Mouse (Mus musculus) neural tube, embryonic 14.5 days (tissue): ENCODE results near the gene Arfip1. TPM values are rescaled to one million over a fixed set of nuclear protein-coding genes. Genes with fewer than 3 reads are reported as not detected.

ENCODE experiments used
- ATAC-seq: fragments of 200-750 bp; cut with Nextera tagmentation; 2 replicates; pipeline ENCODE4 v1.8.0; 2017; ENCODE audit warnings: low read depth, mild to moderate bottlenecking, moderate TSS enrichment, moderate library complexity
- H3K27ac ChIP-seq: fragments of 300-500 bp; sonication (generic); 2 replicates; pipeline ENCODE4 v1.5.1; 2014; ENCODE audit warnings: low read depth, mild to moderate bottlenecking, control low read depth, low read length, moderate library complexity, mixed read lengths
- H3K27me3 ChIP-seq: fragments of 300-500 bp; sonication (generic); 2 replicates; pipeline ENCODE4 v1.6.1; 2014; ENCODE audit warnings: low read length; ENCODE audit not compliant: control insufficient read depth, insufficient read depth
- H3K36me3 ChIP-seq: fragments of 300-500 bp; sonication (generic); 2 replicates; pipeline ENCODE4 v1.6.1; 2014; ENCODE audit warnings: low read length, mixed read lengths; ENCODE audit not compliant: control insufficient read depth, insufficient read depth
- H3K4me1 ChIP-seq: fragments of 300-500 bp; sonication (generic); 2 replicates; pipeline ENCODE4 v1.6.1; 2014; ENCODE audit warnings: low read length; ENCODE audit not compliant: control insufficient read depth, insufficient read depth
- H3K4me2 ChIP-seq: fragments of 300-500 bp; sonication (generic); 2 replicates; pipeline ENCODE4 v1.6.1; 2014; ENCODE audit warnings: mild to moderate bottlenecking, low read depth, low read length, control low read depth
- H3K4me3 ChIP-seq: fragments of 300-500 bp; sonication (generic); 2 replicates; pipeline ENCODE4 v1.5.1; 2014; ENCODE audit warnings: low read depth, low read length, control low read depth, mixed read lengths
- H3K9ac ChIP-seq: fragments of 300-500 bp; sonication (generic); replicated peaks from 2 replicates; pipeline ENCODE4 v1.6.1; 2014; ENCODE audit warnings: low read depth, mild to moderate bottlenecking, control low read depth, low read length, mixed read lengths
- H3K9me3 ChIP-seq: fragments of 300-500 bp; sonication (generic); 2 replicates; pipeline ENCODE4 v1.6.1; 2016; ENCODE audit warnings: low read length; ENCODE audit not compliant: control insufficient read depth
- WGBS: fragments of 180-500 bp; shearing (Covaris S2); extraction: QIAGEN DNeasy Blood & Tissue Kit; methylation state at CpG from one replicate; pipeline ENCODE4 v1.1.7; 2014; 5-methylcytosine and 5-hydroxymethylcytosine counted together
- polyA plus RNA-seq: library from polyadenylated mRNA; unstranded; fragments of >200 nt; fragmentation: Nextera tagmentation; extraction: Ambion mirVana; gene quantifications from 2 replicates; pipeline ENCODE4 v1.2.1, GENCODE M21; 2014

Arfip1 gene
- polyA plus RNA-seq, 1 experiment from 2014 or later = 22.1 TPM

GRCm38 (mm10) chr3:84603212-84603611 is 20.8 kb upstream of the Arfip1 start:
- Histone ChIP-seq H3K4me3 (no peak overlapping the region), H3K4me2 (no peak overlapping the region), H3K9me3 (no peaks in the 10 kb centered on the region), H3K9ac (no peak overlapping the region), H3K4me1 (no peaks in the 10 kb centered on the region), H3K27me3 (no peaks in the 10 kb centered on the region), H3K27ac (no peak overlapping the region), H3K36me3 (no peaks in the 10 kb centered on the region)
- ATAC-seq = no peak
- 79% methylated on average over 9 of the region's 9 CpGs for WGBS

GRCm38 (mm10) chr3:84602759-84603158 is 20.3 kb upstream of the Arfip1 start:
- 96% methylated on average over 2 of the region's 2 CpGs for WGBS

GRCm38 (mm10) chr3:84601870-84602495 is 19.6 kb upstream of the Arfip1 start:
- Histone ChIP-seq H3K4me3 (no peak overlapping the region), H3K27ac (no peak overlapping the region), H3K36me3 (no peaks in the 10 kb centered on the region), H3K9me3 (no peaks in the 10 kb centered on the region), H3K27me3 (no peaks in the 10 kb centered on the region), H3K4me2 (no peak overlapping the region), H3K4me1 (no peaks in the 10 kb centered on the region), H3K9ac (no peak overlapping the region)
- WGBS = 89% methylated on average over 9 of the region's 9 CpGs
- ATAC-seq = no peak

More at GRCm38 (mm10) chr3:84602759-84603158, 20.3 kb upstream of the Arfip1 start:
- Histone ChIP-seq H3K27me3 (no peaks in the 10 kb centered on the region), H3K9ac (no peak overlapping the region), H3K36me3 (no peaks in the 10 kb centered on the region), H3K27ac (no peak overlapping the region), H3K4me1 (no peaks in the 10 kb centered on the region), H3K4me3 (no peak overlapping the region), H3K9me3 (no peaks in the 10 kb centered on the region), H3K4me2 (no peak overlapping the region)
- ATAC-seq = no peak

- WGBS = 91% methylated on average over 6 of the region's 6 CpGs
- no peak for ATAC-seq
These were observed 16.3 kb upstream of the Arfip1 start for GRCm38 (mm10) chr3:84598756-84599155.

GRCm38 (mm10) chr3:84597996-84598734 is 15.7 kb upstream of the Arfip1 start:
- Histone ChIP-seq H3K27ac (no peak overlapping the region), H3K27me3 (no peaks in the 10 kb centered on the region), H3K36me3 (no peaks in the 10 kb centered on the region), H3K9me3 (no peaks in the 10 kb centered on the region), H3K4me2 (no peak overlapping the region), H3K4me3 (no peak overlapping the region), H3K9ac (no peak overlapping the region), H3K4me1 (no peaks in the 10 kb centered on the region)
- 88% methylated on average over 6 of the region's 6 CpGs for WGBS
- ATAC-seq = no peak

More at GRCm38 (mm10) chr3:84598756-84599155, 16.3 kb upstream of the Arfip1 start:
- no peaks in the 10 kb centered on the region for H3K27me3 ChIP-seq
- H3K36me3 ChIP-seq = no peaks in the 10 kb centered on the region
- no peaks in the 10 kb centered on the region for H3K4me1 ChIP-seq
- H3K27ac ChIP-seq = no peak overlapping the region
- no peak overlapping the region for H3K9ac ChIP-seq
- no peak overlapping the region for H3K4me2 ChIP-seq
- no peaks in the 10 kb centered on the region for H3K9me3 ChIP-seq
- H3K4me3 ChIP-seq = no peak overlapping the region

- Histone ChIP-seq H3K36me3 (no peaks in the 10 kb centered on the region), H3K9me3 (no peaks in the 10 kb centered on the region), H3K9ac (no peak overlapping the region), H3K4me2 (peak overlapping the region; percentile 33; the same call in 1 of the 2 replicates), H3K4me3 (no peak overlapping the region), H3K27ac (no peak overlapping the region), H3K27me3 (no peaks in the 10 kb centered on the region), H3K4me1 (no peaks in the 10 kb centered on the region)
- ATAC-seq = no peak
- whole genome bisulfite sequencing = 40% methylated on average over 5 of the region's 5 CpGs
These were observed 13.3 kb upstream of the Arfip1 start for GRCm38 (mm10) chr3:84595677-84596234.

- no peak overlapping the region for H3K27ac ChIP-seq
- WGBS = 10% methylated on average over 23 of the region's 23 CpGs
- H3K4me3 ChIP-seq = no peak overlapping the region
- H3K4me1 ChIP-seq = no peaks in the 10 kb centered on the region
- no peaks in the 10 kb centered on the region for H3K36me3 ChIP-seq
- no peaks in the 10 kb centered on the region for H3K27me3 ChIP-seq
- no peak overlapping the region for H3K9ac ChIP-seq
- H3K4me2 ChIP-seq = peak overlapping the region; percentile 33
- no peak for ATAC-seq
- no peaks in the 10 kb centered on the region for H3K9me3 ChIP-seq
These were observed 12.7 kb upstream of the Arfip1 start for GRCm38 (mm10) chr3:84594894-84595676.

GRCm38 (mm10) chr3:84593274-84593673 is 10.8 kb upstream of the Arfip1 start, which contains the start of gene Tigd4:
Gene Tigd4 (plus strand): TSS chr3:84593574.
- no peak for ATAC-seq
- Histone ChIP-seq H3K4me1 (no peaks in the 10 kb centered on the region), H3K4me2 (no peak within 1 kb of the TSS), H3K9me3 (no peaks in the 10 kb centered on the region), H3K9ac (no peak within 1 kb of the TSS), H3K36me3 (no peaks in the 10 kb centered on the region), H3K4me3 (no peak within 1 kb of the TSS), H3K27me3 (no peaks in the 10 kb centered on the region), H3K27ac (no peak within 1 kb of the TSS)
- WGBS = 95% methylated on average over 2 of the region's 2 CpGs
